Mouse (Mus musculus) testis, adult 2 months (tissue): ENCODE data around the gene Pwwp2a.

Experiments
- CTCF ChIP-seq: fragments of 200-500 bp; IDR thresholded peaks from 2 replicates; pipeline ENCODE4 v1.5.1; 2012; ENCODE audit warnings: low read depth, mild to moderate bottlenecking, inconsistent platforms, low read length, moderate library complexity; ENCODE audit not compliant: control insufficient read depth, insufficient read depth, insufficient replicate concordance
- POLR2A ChIP-seq: fragments of 200-500 bp; IDR thresholded peaks from 2 replicates; pipeline ENCODE4 v1.6.1; 2012; ENCODE audit warnings: low read depth, mild to moderate bottlenecking, inconsistent platforms, low read length, moderate library complexity; ENCODE audit not compliant: control insufficient read depth

GRCm38 (mm10) chr11:43712178-43712577 is 30.4 kb downstream of the Pwwp2a start:
- TF ChIP-seq CTCF, result no peak
- TF ChIP-seq POLR2A, result no peak
